Mouse (Mus musculus) 3T3-L1 (cell line): Measurements from ENCODE around the gene Arf5.
A peak's percentile ranks its signal among the peaks of the same experiment; 100 is the strongest.

ENCODE experiments used
- DNase-seq: peaks from one replicate; pipeline ENCODE4 v3.0.0-alpha.2; 2015; ENCODE audit warnings: low read depth, low spot score

Arf5 gene

DNA sequence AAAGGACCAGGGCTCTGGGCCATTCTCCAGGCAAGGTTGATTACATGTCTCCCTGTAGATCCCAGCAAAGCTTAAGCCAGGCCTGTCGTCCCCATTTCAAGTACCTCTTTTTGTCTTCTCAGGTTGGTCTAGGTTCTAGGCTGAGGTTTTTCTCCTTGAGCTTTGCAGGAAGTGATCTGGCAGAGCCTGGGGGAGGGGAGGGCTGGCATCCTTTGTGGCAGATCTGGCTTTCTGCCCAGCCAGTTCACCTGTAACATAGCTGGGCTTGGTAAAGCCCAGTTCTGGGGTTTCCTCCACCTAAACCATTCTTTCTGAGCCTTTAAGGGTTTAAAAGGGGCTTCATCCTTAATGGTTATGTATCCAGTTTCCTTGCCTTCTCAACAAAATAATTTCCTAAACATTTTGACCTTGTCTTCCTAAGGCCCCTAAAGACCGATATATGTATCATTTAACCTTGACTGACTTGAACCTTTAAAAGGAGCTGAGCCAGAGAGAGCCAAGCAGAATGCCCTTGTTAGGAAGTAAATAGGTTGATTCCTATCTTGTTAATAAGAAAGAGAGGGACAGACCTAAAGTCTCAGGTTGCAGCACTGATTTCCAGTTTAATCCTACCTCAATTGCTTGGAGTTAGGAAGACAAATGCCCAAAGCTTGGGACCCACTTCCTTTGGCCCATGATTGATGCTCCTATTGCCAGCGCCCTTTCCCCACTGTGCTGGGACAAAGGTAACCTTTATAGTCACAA lies 3.9 kb downstream of the Arf5 start, which contains the start of gene Fscn3:
Fscn3 (plus strand) TSS at position 694 of the 744 bp plus-strand sequence.
- no peak for DNase-seq

DNA sequence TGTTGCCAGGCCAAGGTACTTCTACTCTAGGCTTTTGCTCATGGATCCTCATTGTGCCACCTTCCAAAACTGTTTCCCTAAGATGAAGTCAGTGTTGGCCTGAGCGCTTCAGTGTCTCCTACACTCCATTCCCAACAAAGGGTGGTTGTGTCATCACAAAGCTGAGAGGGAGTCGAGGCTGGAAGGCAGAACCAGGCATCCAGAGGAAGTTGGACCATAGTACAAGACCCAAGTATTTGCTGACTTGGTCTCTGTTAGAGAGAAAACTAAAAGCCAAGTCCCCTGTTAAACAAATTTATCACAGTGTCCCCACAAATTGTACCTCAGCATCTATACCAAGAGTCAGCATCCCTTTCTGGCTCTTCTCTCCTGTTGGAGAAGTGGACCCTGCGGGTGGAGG lies 4.9 kb downstream of the Arf5 start, which contains the start of gene Gcc1:
Gcc1 (minus strand) TSS at position 101 of the 400 bp plus-strand sequence.
- DNase-seq = no peak

DNA sequence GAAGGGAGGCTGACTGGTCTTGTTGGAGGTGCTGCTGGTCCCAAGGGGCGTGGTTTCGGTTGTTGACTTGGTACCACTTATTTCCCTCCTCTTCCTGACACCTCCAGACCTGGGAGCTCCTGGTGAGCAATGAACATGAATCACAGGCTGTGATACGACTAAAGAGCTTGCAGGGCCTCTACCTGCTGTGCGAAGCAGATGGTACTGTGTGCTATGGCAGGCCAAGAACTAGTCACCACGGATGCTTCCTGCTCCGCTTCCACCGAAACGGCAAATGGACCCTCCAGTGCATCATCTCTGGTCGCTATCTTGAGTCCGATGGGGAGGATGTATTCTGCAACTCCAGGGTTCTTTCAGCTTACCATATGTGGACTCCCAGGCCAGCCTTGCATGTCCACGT lies 6.5 kb downstream of the Arf5 start:
- no peak for DNase-seq

DNA sequence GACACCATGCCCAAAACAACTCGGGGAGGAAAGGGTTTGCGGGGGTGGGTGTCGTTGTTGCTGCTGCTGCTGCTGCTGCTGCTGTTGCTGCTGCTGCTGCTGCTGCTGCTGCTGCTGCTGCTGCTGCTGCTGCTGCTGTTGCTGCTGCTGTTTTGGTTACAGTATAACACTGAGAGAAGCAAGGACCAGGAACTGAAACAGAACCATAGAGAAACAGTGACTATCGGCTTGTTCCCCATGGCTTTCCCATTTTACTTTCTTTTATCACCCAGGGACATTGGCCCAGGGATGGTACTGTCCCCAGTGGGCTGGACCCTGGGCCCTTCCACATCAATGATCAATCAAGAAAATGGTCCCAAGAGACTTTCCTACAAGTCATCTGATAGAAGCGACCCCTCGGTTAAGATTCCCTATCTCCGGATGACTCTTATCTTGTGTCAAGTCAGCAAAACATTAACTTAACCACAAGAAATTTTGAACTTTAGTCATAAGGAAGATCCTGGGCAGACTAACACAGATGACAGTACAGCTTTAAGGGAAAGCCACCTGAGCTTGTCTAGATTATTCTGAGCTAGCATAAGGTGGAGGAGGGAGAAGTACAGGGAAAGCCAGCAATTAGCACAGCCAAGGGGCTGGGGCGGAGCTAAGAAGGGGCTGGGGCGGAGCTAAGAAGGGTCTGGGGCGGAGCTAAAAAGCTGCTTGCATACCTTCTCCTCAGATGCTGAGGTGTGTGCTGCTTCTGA lies 7.6 kb downstream of the Arf5 start:
- DNase-seq = no peak

DNA sequence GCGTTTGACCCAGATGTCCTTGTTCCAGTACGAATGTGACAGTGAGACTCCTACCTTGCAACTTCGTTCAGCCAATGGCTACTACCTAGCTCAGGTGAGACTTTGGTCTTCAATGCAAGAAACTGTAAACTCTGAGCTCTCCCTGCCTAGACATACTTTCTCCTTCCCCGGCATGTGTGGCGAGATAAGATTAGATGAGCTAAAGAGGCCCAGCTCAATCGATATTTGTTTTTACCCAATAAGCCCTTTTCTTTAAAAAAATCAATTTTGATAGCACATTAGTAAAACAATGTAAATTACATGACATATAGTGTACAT lies 8.1 kb downstream of the Arf5 start:
- DNase-seq = no peak

DNA sequence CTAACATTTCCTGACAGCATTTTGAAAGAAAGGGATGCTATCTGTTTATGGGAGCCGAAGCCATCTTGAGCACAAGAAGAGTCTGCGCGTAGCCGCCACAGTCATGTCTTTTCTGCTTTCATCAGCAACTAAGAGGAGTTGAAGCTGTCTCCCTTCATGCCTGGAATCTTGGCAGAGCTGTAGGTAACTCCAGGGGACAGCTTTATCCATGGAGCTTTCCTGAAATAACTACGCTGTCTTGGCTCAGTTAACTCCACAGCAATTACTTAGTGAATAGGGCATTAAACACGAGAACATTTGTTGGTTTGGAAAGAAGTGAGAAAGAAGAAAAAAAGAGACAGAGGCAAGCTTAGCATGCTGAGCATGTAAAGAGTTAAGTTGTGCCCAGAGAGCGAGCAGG lies 24.6 kb downstream of the Arf5 start:
- no peak for DNase-seq

DNA sequence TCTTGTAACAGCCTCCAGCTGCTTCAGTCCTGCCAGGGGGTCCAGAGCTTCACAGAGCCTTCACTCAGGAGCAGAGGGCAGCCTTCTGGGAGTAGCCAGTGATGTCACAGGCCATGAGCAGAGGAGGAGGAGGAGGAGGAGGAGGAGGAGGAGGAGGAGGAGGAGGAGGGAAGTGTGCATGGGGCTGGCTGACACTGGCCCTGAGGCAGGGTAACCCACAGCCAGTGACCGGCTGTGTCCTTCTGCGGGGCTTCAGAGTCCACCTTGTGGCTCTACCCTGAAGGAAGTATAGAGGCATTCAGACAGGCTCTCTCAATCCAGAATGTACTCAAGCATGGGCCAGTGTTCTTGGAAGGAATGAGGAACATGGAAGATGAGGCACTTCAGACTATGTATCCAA lies 25.9 kb downstream of the Arf5 start, which contains the start of gene Pax4:
Pax4 (minus strand) TSS at position 101 of the 400 bp plus-strand sequence.
- DNase-seq = no peak

DNA sequence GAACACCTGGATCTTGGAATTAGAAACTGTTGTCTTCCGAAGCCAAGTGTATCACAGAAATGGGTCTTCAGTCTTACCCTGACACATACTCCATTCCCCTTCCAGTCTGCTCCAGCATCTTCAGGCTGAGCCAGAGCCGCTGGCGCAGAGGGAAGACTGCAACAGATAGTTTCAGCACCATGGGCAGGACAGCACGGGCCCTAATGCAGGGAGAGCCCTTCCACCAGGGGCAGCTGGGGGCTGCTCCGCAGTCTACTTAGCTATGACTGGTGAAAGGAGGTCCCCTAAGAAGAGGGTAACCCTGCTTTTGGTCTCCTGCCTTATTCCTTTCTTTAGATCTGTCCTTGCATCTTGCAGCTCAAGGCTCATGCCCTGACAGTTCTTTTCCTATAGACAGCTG lies 27.1 kb downstream of the Arf5 start:
- no peak for DNase-seq

DNA sequence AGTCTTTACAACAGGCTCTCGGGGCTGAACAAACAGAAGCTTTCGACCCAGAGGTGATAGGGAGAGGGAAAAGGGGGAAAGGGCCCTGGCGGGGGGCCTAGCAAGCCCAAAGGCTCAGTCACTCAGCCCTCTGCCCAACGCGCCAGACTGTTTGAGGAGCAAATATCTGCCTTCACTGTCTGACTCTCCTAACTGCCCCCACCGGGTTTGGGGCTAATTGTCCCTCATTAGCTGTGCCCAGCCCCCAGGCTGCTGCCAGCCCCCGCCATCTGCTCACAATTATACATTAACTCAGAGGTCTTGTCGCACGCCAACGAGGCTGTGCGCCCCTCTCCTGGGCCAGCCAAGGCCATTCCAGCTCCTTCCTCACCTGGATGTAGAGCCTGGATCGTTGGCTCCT lies 27.6 kb downstream of the Arf5 start:
- DNase-seq = no peak

DNA sequence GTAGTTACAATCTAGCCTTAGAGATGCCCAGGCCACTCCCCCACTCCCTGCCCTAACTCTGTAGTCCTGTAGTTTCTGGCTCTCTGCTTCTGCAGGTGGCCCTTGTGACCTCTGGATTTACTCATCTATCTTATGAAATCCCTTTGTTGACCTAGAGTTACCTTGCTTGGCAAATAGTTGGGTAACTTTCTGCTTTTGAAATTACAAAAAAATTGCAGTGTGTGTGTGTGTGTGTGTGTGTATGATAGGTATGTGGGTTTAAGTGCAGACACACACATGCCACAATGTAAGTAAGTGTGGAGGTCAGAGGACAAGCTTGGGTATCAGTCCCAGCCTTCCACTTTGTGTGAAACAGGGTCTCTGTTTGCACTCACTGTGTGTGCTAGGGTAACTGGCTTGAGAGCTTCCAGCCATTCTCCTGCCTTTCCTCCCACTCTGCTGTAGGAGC lies 35.9 kb downstream of the Arf5 start:
- DNase-seq = no peak

DNA sequence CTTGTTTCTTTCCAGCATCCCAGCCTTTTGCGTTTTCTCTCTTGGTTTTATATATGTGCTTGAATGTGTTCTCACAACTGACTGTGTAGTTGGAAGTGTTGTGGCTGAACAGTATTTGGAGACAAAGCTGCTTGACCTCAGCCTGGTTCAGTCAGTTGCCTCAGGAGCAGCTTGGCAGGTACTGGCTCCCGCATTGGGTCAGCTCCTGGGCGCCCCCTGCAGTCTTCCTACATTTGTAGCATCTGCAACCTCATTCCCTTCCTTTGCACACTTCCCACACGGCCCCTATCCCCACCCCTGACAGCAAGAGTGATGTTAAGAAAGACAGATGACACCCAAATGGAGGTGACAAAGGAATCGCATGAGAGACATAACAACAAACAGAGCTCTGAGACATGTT lies 37.2 kb downstream of the Arf5 start:
- no peak for DNase-seq

DNA sequence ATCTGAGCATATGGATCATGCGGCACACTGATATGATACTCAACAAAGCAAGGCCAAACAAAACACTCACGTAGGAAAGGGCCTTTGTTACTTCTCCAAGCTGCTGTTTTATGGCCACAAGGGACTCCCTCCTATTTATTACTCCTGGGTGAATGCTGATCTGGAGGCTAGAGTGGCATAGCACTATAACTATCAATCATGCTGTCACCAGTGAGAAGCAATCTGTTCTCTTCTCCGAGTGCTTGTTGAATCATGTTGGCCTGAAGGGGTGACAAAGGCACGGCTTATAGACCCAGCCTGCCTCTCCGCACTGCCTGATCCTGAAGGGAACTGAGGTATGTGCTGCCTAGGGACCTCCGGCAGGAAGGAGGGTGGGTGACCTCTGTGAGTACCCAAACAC lies 41.3 kb downstream of the Arf5 start:
- no peak for DNase-seq

DNA sequence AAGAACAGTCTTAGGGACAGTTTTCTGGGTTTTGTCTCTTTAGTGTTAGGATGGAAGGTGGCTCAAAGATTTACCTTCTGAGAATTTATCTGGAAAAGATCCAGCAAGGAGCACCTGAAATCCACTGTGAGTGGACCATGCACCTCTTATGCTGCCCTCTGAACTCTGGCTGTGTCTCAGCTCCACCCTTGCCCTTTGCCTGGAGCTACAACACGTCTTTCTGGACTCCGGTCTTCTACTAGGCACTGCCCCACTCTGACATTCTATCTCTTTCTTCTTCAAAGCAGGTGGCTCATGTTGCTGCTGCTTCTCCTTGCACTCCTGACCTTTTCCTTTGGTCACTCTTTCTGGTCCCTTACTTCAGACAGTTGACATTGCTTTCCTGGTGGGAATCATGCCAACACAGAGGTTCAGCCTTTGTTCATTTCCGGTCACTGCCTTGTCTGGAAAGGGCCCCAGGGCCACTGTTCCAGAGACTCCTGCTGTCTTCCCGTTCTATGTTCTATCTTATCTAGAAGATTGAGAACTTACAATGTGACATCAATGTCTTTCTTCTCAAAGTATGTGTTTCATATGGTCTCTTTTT lies 46.8 kb downstream of the Arf5 start:
- no peak for DNase-seq

DNA sequence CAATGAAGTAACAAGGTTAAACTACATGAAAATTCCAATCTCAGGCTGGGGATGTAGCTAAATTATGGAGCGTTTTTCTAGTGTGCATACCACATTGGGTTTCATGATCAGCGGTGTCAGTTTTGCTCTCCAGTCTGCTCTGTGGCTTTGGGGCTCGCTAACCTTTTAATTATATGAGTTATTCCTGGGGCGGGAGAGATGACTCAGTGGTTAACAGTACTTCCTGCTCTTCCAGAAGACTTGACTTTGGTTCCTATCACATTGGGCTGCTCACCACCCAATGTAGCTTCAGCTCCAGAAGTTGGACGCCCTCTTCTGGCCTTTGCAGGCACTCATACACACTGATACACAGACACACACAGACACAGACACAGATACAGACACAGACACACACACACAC lies 47.3 kb downstream of the Arf5 start:
- DNase-seq = peak; percentile 65

DNA sequence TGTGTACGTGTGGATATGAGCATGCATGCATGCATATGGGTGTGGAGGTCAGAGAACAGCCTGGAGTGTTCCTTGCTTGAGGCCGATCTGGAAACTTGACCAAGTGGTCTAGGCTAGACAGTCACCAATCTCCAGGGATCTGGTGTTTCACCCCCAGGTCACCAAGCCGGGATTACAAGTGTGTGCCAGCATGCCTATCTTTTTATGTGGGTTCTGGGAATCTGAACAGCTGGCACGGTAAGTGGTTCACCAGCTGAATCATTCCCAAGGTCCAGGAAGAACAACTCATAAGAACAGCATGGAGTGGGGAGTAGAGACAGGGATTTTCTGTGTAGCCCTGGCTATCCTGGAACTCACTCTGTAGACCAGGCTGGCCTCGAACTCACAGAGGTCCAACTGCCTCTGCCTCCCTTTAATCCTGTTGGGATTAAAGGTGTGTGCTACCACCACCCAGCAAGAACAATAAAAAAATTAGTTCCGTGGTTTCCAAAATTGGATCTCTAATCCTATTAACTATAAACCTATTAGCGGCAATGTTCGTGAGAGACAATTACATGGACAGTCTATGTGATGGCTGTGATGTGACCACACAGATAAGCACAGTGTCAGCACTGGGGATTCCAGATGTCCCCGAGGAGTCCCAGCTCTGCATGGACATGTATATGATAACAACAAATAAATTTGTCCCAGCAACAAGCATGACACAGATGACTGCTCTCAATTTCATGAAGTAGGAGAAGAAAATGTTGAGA lies 48.1 kb downstream of the Arf5 start:
- peak; percentile 87 for DNase-seq

DNA sequence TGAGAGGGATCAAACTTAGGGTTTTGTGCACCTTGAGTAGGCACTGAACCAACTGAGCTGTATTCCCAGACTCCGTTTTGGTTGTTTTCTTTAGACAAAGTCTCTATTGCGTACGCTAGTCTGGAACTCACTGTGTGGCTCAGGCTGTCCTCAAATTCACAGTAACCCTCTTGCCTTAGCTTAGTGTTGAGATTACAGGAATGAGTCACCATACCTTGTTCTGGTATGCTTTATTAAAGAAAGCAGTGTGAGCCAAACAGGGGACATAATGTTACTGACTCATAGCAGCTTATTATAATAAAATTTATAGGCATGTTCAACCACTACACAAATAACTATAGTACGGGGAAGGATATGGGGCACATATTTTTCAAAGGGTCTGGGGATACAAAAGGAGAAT lies 50.9 kb downstream of the Arf5 start:
- peak; percentile 79 for DNase-seq

DNA sequence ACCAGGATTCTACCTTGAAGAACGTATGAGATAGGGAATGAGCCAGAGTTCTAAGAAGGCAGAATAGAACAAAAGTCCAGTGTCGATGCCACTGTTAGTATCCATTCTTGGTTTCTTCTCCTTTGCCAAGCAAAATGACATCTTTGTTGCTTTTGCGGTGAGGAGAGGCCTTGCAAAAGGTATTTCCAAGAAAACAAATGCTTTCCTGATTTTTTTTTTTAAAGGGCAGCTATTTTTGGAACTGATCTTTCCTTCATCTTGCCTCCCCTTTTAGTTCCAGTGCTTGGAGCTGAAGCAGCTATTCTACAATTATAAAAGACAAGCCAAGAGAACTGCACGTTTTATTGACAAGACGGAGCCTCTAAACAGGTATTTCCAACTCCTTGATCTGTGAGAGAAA lies 51.5 kb downstream of the Arf5 start, which contains the start of gene Snd1:
Snd1 (plus strand) TSS at position 301 of the 400 bp plus-strand sequence.
- DNase-seq = no peak
